Mouse (Mus musculus) testis, postnatal 10 days (tissue): ENCODE results near the gene Prkcz.

Experiments used
- DNase-seq: peaks from one replicate; pipeline ENCODE4 v3.0.0; 2021; ENCODE audit warnings: low spot score

The Prkcz gene

GRCm38 (mm10) chr4:155245770-155246492, 115.2 kb downstream of the Prkcz start:
- DNase-seq, result no peak

- no peak for DNase-seq
Measured at GRCm38 (mm10) chr4:155243233-155243632, 117.9 kb downstream of the Prkcz start.

GRCm38 (mm10) chr4:155242292-155242691, 118.9 kb downstream of the Prkcz start:
- no peak for DNase-seq

GRCm38 (mm10) chr4:155241789-155242188, 119.4 kb downstream of the Prkcz start:
- no peak for DNase-seq

- DNase-seq, result no peak
Measured at GRCm38 (mm10) chr4:155239494-155239893, 121.7 kb downstream of the Prkcz start.

GRCm38 (mm10) chr4:155238276-155238675, 122.9 kb downstream of the Prkcz start:
- no peak for DNase-seq

- no peak for DNase-seq
Measured at GRCm38 (mm10) chr4:155236737-155237385, 124.3 kb downstream of the Prkcz start.

GRCm38 (mm10) chr4:155235311-155236119, 125.6 kb downstream of the Prkcz start:
- DNase-seq, result peak; percentile 88

- DNase-seq, result no peak
Measured at GRCm38 (mm10) chr4:155234371-155235310, 126.5 kb downstream of the Prkcz start.

- peak; percentile 75 for DNase-seq
Measured at GRCm38 (mm10) chr4:155233878-155234277, 127.3 kb downstream of the Prkcz start.

- no peak for DNase-seq
Measured at GRCm38 (mm10) chr4:155228461-155228860, 132.7 kb downstream of the Prkcz start.

GRCm38 (mm10) chr4:155227986-155228385, 133.2 kb downstream of the Prkcz start:
- no peak for DNase-seq

- no peak for DNase-seq
Measured at GRCm38 (mm10) chr4:155225918-155226317, 135.2 kb downstream of the Prkcz start.

GRCm38 (mm10) chr4:155223594-155224528, 137.3 kb downstream of the Prkcz start:
- DNase-seq, result no peak

- peak; percentile 100 for DNase-seq
Measured at GRCm38 (mm10) chr4:155222841-155223593, 138.1 kb downstream of the Prkcz start.

GRCm38 (mm10) chr4:155222552-155222840, 138.7 kb downstream of the Prkcz start, which contains the start of gene Ski:
Gene Ski, minus strand, starts transcription at chr4:155222592.
- no peak for DNase-seq

- DNase-seq, result peak; percentile 82
Measured at GRCm38 (mm10) chr4:155221599-155222551, 139.3 kb downstream of the Prkcz start.

GRCm38 (mm10) chr4:155221106-155221505, 140.1 kb downstream of the Prkcz start:
- DNase-seq, result no peak
